Mouse (Mus musculus) macrophage (primary cell): Measurements from ENCODE around the gene Mocs2. TPM values are rescaled to one million over a fixed set of nuclear protein-coding genes. Genes with fewer than 3 reads are reported as not detected.

Experiments
- H3K27ac ChIP-seq: fragments of 350-480 bp; formaldehyde crosslinking; 2 replicates; pipeline ENCODE4 v1.9.0; 2021
- H3K36me3 ChIP-seq: fragments of 350-480 bp; formaldehyde crosslinking; 2 replicates; pipeline ENCODE4 v1.9.0; 2021; ENCODE audit errors: inconsistent target
- H3K4me3 ChIP-seq: fragments of 350-480 bp; formaldehyde crosslinking; 2 replicates; pipeline ENCODE4 v1.9.0; 2021; ENCODE audit errors: inconsistent target
- H3K79me2 ChIP-seq: fragments of 350-480 bp; formaldehyde crosslinking; 2 replicates; pipeline ENCODE4 v1.9.0; 2021; ENCODE audit errors: inconsistent target
- whole genome bisulfite sequencing: methylation state at CpG from one replicate; pipeline ENCODE4 v1.1.7; 2026; ENCODE audit warnings: inconsistent platforms; ENCODE audit not compliant: missing documents; 5-methylcytosine and 5-hydroxymethylcytosine counted together
- polyA plus RNA-seq: library from polyadenylated mRNA; stranded (reverse); fragments of 250-400 nt; gene quantifications from 3 replicates; pipeline ENCODE4 v1.2.4, GENCODE M21; 2018; ENCODE audit warnings: inconsistent platforms

Mocs2 gene
- polyA plus RNA-seq, 1 experiment from 2014 or later = 77.9 TPM

DNA sequence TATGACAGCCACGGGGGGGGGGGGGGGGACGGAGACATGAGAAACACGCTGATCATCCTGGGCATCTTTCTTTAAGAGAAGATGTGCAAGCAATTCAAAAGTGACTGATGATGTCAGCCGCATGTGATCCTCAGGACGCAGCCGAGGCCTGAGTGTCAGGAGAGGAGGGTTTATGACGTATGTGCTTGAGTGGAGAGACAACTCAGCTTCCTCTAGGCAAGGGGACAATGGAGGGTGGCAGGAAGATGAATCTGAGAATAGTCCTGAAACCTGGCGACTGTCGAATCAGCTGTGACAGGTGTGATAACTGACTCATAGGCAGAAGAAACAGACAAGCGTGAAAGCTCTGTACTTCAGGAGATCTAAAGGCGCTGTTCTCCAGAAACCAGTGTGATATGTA is 60.6 kb downstream of the Mocs2 start:
- WGBS = 92% methylated on average over 11 of the region's 11 CpGs
- Histone ChIP-seq H3K79me2 (no peaks in the 10 kb centered on the region), H3K4me3 (no peak overlapping the region), H3K36me3 (no peaks in the 10 kb centered on the region), H3K27ac (no peak overlapping the region)

Other genes starting within 250 kb of the Mocs2 start
- gene Itga2, start 113.9 kb downstream of the Mocs2 start, polyA plus RNA-seq = 0.02 to 0.09 TPM in 2 of 3 replicates, not detected in the other